Mouse (Mus musculus) myocyte (in vitro differentiated cells): ENCODE measurements around the gene Col6a5.

Source experiments
- CEBPB ChIP-seq: IDR thresholded peaks from 2 replicates; pipeline ENCODE4 v1.6.1; 2011; ENCODE audit warnings: mild to moderate bottlenecking, moderate library complexity; ENCODE audit not compliant: poor library complexity, insufficient read depth, severe bottlenecking
- E2F4 ChIP-seq: IDR thresholded peaks from one replicate; pipeline ENCODE4 v1.6.1; 2011; ENCODE audit warnings: mild to moderate bottlenecking, control low read depth, moderate library complexity; ENCODE audit not compliant: insufficient read depth
- MAX ChIP-seq: IDR thresholded peaks from one replicate; pipeline ENCODE4 v1.6.1; 2011; ENCODE audit warnings: low read depth, mild to moderate bottlenecking, control low read depth
- MYOD1 ChIP-seq, 3 experiments: IDR thresholded peaks; one replicate each; pipeline ENCODE4 v1.6.1; 2011; ENCODE audit warnings: control low read depth in 2 of 3, low read depth in 2 of 3, mild to moderate bottlenecking in 2 of 3, moderate library complexity in 1 of 3; ENCODE audit not compliant: insufficient read length in 2 of 3, control insufficient read depth in 1 of 3
- MYOG ChIP-seq, 3 experiments: IDR thresholded peaks; one replicate each; pipeline ENCODE4 v1.6.1; 2011; ENCODE audit warnings: control low read depth in 2 of 3, low read depth in 2 of 3, mild to moderate bottlenecking in 2 of 3; ENCODE audit not compliant: insufficient read length in 2 of 3, control insufficient read depth in 1 of 3, insufficient read depth in 1 of 3
- POLR2A ChIP-seq: IDR thresholded peaks from one replicate; pipeline ENCODE4 v1.6.1; 2011; ENCODE audit warnings: low read depth, mild to moderate bottlenecking, control low read depth, moderate library complexity; ENCODE audit not compliant: insufficient read length
- POLR2AphosphoS2 ChIP-seq: IDR thresholded peaks from one replicate; pipeline ENCODE4 v1.6.1; 2011; ENCODE audit warnings: low read depth, control low read depth; ENCODE audit not compliant: insufficient read length
- SRF ChIP-seq: IDR thresholded peaks from one replicate; pipeline ENCODE4 v1.6.1; 2011; ENCODE audit warnings: low read depth; ENCODE audit not compliant: control insufficient read depth, insufficient read length
- TCF12 ChIP-seq: IDR thresholded peaks from one replicate; pipeline ENCODE4 v1.6.1; 2011; ENCODE audit warnings: mild to moderate bottlenecking, control low read depth; ENCODE audit not compliant: poor library complexity, insufficient read depth, severe bottlenecking
- TCF3 ChIP-seq: IDR thresholded peaks from one replicate; pipeline ENCODE4 v1.6.1; 2011; ENCODE audit warnings: low read depth, control low read depth; ENCODE audit not compliant: insufficient read length
- USF1 ChIP-seq: IDR thresholded peaks from one replicate; pipeline ENCODE4 v1.6.1; 2011; ENCODE audit warnings: low read depth, mild to moderate bottlenecking, control low read depth, moderate library complexity

DNA sequence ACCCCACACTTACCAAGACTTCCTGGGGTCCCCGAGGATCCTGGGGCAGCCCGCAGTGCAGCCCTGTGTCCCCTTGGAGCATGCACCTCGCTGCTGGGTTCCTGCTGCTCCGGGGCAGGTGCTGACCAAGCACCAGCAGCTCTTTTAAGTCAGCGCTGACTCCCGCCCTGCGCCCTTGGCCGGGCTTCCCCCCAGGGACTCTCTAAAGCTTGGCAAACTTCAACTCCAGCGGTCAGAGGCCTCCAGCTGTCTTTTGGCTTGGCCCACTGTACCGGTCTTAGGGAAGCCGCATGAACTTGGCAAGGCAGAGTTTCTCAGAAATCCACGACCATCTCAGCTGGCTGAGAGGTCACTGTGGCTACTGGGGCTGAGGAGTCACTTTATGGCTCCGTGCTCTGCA, at the start of gene Col6a5:
- TF ChIP-seq MYOD1 (IDR thresholded peaks at IDR 0.05; ENCODE audit: control insufficient read depth in 1 of 3, insufficient read length in 2 of 3, low read depth in 2 of 3) (no peak), TCF3 (no peak), TCF12 (no peak), POLR2A (no peak), MAX (no peak), E2F4 (no peak), POLR2AphosphoS2 (no peak), USF1 (no peak), MYOG (IDR thresholded peaks at IDR 0.05; ENCODE audit: control insufficient read depth in 1 of 3, insufficient read depth in 1 of 3, insufficient read length in 2 of 3, low read depth in 2 of 3) (no peak), CEBPB (no peak), SRF (no peak)
